Mouse (Mus musculus) lung, postnatal 25 days (tissue): ENCODE results near the gene Mroh2a.
A peak's percentile ranks its signal among the peaks of the same experiment; 100 is the strongest.

ENCODE experiments used
- DNase-seq: peaks from one replicate; pipeline ENCODE4 v3.0.0; 2022; ENCODE audit warnings: low spot score

The Mroh2a gene

GRCm38 (mm10) chr1:88276524-88277097, 49.8 kb downstream of the Mroh2a start:
- no peak for DNase-seq

GRCm38 (mm10) chr1:88277098-88277817, 50.5 kb downstream of the Mroh2a start, which contains the start of the genes Hjurp and Trpm8:
TSS of gene Hjurp (minus strand) at chr1:88277633.
TSS of gene Trpm8 (plus strand) at chr1:88277661.
- DNase-seq, result peak; percentile 100

- no peak for DNase-seq
These were observed 51.2 kb downstream of the Mroh2a start for GRCm38 (mm10) chr1:88277818-88278511.

DNA sequence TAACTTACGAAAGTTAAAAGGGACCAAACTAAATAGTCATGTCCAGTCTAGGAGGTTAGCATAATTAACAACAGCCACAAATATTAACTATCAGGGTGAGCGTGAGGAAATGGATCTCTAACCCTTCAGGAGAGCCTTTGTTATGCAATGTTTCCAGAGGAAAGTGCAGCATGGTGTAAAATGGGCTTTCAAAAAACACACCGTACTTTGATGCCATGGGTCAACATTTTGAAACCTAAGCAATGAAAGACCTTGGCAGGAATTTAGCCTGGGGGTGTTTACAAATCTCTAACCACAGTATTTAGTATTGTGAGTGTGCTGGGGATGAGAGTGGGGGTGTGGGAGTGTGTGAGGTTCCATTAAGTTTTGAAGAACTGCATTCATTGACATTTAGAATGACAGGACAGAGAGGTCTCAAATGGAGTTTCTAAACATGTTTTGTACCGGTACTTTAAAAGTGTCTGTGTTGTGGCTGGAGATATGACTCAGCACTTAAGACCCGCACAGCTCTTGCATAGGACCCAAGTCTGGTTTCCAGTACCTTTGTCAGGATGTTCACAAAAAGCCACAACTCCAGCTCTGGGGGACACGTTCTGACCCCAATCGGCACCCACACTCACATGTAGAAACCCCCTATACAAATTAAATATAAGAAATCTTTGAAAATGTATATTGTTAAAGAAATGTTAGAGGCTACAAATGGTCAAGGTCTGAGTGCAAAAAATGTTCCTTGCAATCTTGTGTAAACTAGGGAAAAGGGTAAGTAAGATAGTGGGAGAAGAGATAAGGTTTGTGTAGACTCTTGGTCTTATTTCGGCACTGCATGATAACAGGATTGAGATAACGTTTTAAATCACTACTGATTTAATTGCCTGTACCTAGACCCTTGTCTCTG, 52.6 kb downstream of the Mroh2a start:
- DNase-seq, result peak; percentile 85

GRCm38 (mm10) chr1:88280006-88280690, 53.4 kb downstream of the Mroh2a start:
- no peak for DNase-seq

DNA sequence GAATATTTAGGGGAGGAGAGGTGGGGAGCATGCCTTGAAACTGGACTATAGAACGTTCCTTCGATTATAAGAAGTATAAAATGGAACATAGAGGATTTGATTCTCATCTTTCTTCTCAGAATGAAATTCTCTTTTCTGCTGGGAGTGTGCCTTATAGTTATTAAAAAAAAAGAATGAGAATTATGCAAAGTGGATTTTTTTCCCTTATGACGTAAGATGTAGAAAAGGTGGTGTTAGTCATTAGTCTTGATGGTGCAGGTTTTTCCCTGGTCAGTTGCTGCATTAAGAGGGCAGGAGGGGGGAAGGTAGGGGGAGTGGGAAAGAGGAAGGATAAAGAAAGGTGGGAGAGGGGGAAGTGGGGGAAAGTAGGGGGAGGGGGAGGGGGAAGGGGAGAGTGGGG, 55.5 kb downstream of the Mroh2a start:
- no peak for DNase-seq

DNA sequence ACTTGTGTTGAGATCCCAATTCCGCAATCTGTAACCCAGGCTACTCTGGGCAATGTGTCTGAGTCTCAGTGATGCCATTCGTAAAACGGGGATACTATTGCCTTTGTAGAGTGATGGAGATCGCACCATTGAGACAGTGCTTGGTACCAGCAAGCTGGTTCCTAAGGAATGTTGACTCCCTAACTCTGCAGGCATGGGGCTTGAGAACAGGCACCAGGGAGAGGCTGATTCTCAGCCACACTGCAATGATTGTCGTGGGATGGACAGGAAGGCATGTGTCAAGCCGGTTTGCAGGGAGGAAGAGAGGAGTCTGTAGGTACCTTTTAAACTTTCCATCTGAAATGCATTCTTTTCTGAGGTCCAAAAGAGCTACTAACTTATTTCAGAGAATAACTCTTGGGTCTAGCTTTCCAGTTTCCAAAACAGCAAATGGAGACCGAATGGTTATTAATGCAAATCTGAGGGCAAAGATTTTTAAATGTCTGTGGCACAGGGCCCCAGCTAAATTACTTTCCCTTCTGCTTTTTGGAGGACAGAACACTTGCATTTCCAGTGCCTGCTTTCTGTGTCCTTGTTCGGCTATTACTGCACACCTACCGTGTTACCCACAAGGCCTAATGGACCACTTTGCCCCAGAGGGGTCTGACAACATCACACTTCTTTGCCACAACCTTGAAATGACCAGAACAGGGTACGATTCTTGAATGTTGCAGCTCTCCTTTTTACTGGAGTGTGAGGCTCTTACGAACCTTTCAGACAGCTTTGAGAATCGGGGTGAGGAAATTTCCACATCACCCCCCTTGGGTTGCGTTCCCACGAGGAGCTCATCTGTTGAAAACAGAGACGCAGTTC, 56.8 kb downstream of the Mroh2a start:
- no peak for DNase-seq

DNA sequence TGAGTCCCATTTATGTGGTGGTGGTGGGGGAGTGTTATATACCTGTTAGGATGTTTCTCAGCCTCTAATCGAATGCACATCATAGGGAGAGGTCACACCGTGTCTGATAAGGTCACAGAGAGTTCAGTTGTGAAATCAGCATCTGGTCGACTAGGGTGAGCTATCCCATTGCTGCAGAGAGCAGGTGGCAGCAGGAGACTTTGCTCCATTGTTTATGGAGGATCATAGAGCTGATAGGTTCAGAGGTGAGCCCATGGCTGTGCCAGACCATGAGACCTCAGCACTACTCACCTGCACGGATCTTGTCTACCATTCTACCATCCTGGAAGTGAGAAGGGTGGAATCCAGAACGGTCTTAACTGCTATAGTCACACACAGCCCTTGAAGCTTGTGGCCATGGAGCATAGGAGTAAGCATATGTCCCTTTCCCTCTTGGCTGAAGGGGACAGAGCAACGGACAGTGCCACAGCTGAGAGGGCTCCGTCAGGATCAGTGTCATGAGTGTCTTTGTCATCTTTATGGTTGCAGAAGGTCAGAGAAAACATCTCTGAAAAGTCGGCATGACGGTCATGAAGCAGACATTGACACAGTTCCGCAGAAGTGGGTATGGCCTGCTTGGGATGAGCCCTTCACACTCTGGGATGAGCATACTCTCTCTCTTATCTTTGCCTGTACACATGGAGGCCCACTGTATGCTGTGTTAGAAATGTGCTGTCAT, 57.6 kb downstream of the Mroh2a start:
- no peak for DNase-seq

- no peak for DNase-seq
These were observed 58.1 kb downstream of the Mroh2a start for GRCm38 (mm10) chr1:88284946-88285320.

DNA sequence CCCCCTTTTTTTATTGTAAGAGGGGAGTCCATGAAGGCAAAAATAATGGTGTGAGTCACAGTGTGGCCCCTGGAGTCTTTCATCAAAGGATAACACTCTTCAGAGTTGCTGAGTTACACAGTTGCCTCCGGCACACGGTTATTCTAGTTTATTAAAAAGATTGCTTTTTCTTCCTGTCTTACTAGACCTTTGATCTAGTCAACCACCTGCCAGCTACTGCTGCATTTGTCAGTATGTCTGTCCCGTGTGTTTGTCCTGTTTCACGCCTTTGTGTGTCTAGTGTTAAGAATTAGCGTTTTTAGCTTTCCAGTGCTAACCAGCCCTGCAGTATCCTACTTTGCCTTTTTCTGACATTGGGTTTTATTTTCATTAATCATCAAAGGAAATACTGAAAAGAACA, 58.9 kb downstream of the Mroh2a start:
- no peak for DNase-seq

GRCm38 (mm10) chr1:88286136-88286845, 59.5 kb downstream of the Mroh2a start:
- DNase-seq, result no peak

DNA sequence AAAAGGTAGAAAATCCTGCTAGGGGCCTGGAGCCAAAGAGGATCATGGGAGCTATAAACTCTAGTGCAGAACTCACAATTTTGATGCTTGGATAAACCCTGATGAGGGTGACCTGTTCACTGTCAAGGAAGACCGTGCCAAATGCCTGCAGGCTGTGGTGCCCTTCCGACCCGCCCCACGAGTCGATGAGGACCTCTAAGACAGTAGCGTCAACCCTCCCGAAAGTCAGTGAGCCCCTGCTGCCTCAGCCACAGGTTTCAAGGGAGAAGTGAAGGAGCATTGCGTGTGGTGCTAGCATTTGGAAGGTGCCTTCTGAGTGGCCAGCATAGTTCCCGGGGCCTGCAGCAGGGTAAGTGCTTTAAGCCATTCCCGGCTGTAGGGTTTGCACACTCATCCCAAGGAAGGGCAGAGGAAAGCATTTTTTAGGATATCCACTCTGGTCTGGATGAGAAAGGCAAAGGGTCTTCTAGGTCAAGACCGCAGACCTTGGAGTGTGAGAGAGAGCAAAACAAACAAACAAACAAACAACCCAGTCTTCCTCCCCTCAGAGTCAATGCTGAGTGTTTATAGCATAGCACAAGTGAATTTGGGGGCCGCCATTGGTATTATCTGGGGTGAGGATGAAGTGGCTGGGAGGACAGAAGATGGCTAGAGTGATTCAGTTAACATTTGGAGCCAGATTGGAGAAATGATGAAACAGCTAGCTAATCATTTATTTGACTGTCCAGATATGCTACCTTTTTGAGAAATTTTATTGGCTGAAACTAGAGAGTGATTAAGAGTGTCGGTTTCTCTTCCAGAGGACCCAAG, 60.3 kb downstream of the Mroh2a start:
- no peak for DNase-seq

DNA sequence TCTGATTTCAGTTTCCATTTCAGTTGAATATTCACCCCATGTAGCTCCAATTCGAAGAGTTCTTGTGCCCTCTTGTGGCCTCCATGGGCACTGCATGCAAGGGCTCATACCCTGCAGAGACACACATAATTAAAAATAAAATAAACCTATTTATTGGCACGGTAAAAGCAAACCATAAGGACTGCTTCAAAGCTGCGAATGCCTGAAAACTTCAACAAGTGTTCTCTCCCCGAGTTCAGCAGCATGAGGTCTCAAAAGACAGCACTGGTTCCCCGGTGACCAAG, 60.9 kb downstream of the Mroh2a start:
- DNase-seq, result peak; percentile 69

DNA sequence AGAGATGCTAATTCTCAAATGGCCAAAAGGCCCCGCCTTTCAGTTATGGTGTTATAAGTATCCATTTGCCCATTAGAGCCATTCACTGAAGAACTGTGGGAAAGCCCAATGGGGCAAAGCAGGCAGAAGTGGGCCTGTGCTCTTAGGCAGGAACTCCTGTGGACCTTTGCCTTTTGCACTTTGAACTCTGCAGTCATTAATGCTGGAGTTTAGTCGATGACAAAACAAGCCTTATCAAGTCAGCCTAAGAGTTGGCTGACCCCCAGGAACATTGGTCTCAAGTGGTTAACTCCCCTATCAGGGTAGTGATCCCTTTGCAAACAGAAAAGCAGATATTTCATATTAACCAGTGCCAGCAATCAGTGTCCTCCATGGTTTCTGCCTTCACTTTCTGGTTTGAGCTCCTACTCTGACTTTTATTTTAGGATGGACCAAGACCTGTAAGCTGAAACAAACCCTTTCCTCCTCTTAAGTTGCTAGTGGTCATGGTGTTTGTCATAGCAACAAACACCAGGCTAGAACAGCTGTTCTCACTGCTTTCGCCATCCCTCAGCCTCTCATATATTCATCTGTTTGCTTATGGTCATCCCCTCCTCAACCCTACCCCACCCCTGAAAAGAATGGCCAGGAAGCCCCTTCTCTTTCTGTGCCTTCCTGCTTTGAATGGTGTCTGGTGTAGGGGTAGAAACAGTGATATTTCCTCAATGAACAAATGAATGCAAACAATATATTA, 61.4 kb downstream of the Mroh2a start:
- DNase-seq, result no peak

- DNase-seq, result no peak
These were observed 62.0 kb downstream of the Mroh2a start for GRCm38 (mm10) chr1:88288789-88289127.

DNA sequence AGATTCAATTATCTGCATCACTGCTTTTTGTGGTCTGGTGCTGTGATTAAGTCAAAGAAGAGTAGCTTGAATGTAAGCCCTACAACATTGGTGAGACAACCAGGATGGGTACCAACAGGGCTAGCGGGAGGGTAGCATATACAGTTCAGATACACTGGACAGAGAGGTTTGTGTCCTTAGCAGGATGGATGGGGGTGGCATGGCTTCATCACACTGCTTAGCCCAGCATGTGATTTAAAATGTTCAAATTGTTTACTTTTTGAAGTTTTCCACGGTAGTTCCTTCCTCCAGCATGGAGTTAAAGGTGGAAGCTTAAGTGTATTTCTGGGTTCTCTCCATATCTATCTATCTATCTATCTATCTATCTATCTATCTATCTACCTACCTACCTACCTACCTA, 62.4 kb downstream of the Mroh2a start:
- DNase-seq, result no peak

- DNase-seq, result no peak
These were observed 63.1 kb downstream of the Mroh2a start for GRCm38 (mm10) chr1:88289917-88290316.

- no peak for DNase-seq
These were observed 63.7 kb downstream of the Mroh2a start for GRCm38 (mm10) chr1:88290511-88290910.
